Mouse (Mus musculus): ENCODE measurements at regions not wholly inside any gene's neighbourhood (a gene's known extent, or its start where the extent isn't known, plus 50 kb on each side); places are given as distances from the start of the nearest gene placed in this dataset.

GRCm38 (mm10) chr2:105604553-105605116 lies 64.1 kb upstream of the Pax6 start:
- TF ChIP-seq CTCF (IDR thresholded peaks at IDR 0.05; ENCODE audit: insufficient read depth, low read depth, low read length) (no peak), POLR2A (IDR thresholded peaks at IDR 0.05; ENCODE audit: insufficient read depth, low read depth, low read length) (no peak)

Data from olfactory bulb, adult 2 months (tissue).